Mouse (Mus musculus) testis, adult 2 months (tissue): ENCODE measurements at regions not wholly inside any gene's neighbourhood (a gene's known extent, or its start where the extent isn't known, plus 50 kb on each side); places are given as distances from the start of the nearest gene placed in this dataset.

Source experiments
- H3K27ac ChIP-seq: fragments of 200-500 bp; 2 replicates; pipeline ENCODE4 v1.5.1; 2012; ENCODE audit warnings: low read depth, low read length; ENCODE audit not compliant: control insufficient read depth, insufficient read depth
- H3K27me3 ChIP-seq: fragments of 200-500 bp; 2 replicates; pipeline ENCODE4 v1.6.1; 2012; ENCODE audit warnings: mild to moderate bottlenecking, low read length, moderate library complexity; ENCODE audit not compliant: control insufficient read depth, insufficient read depth
- H3K36me3 ChIP-seq: fragments of 200-500 bp; 2 replicates; pipeline ENCODE4 v1.6.1; 2012; ENCODE audit warnings: mild to moderate bottlenecking, low read length; ENCODE audit not compliant: control insufficient read depth, insufficient read depth
- H3K4me1 ChIP-seq: fragments of 200-500 bp; 2 replicates; pipeline ENCODE4 v1.6.1; 2012; ENCODE audit warnings: low read length; ENCODE audit not compliant: control insufficient read depth, insufficient read depth
- H3K4me3 ChIP-seq: fragments of 200-500 bp; 2 replicates; pipeline ENCODE4 v1.5.1; 2012; ENCODE audit warnings: low read depth, mild to moderate bottlenecking, low read length, moderate library complexity, mixed read lengths; ENCODE audit not compliant: control insufficient read depth
- CTCF ChIP-seq: fragments of 200-500 bp; IDR thresholded peaks from 2 replicates; pipeline ENCODE4 v1.5.1; 2012; ENCODE audit warnings: low read depth, mild to moderate bottlenecking, inconsistent platforms, low read length, moderate library complexity; ENCODE audit not compliant: control insufficient read depth, insufficient read depth, insufficient replicate concordance
- POLR2A ChIP-seq: fragments of 200-500 bp; IDR thresholded peaks from 2 replicates; pipeline ENCODE4 v1.6.1; 2012; ENCODE audit warnings: low read depth, mild to moderate bottlenecking, inconsistent platforms, low read length, moderate library complexity; ENCODE audit not compliant: control insufficient read depth

GRCm38 (mm10) chr4:69197577-69197976 lies 243.4 kb upstream of the Brinp1 start:
- Histone ChIP-seq H3K27ac (no peak overlapping the region), H3K27me3 (no peaks in the 10 kb centered on the region), H3K4me3 (no peak overlapping the region), H3K36me3 (no peaks in the 10 kb centered on the region), H3K4me1 (no peaks in the 10 kb centered on the region; the same call in 1 of the 2 replicates)
- TF ChIP-seq POLR2A (no peak), CTCF (no peak)

DNA sequence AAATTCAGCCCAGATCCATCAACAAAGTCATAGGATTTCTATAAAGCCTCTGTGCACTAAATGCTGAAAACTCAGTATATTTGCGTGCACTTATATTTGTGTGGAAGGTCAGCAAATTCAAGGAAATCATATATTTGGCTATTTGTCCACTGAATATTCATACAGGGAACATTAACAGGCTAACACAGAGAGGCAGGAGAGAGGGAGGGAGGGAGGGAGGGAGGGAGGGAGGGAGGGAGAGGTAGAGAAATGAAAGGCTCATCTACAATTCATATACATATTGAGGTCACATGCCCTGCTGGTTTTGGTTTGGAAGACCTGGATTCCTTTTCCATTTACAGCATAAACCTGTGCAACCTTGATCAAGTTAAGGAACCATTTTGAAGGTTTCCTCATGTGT lies 241.9 kb upstream of the Brinp1 start:
- H3K4me3 ChIP-seq: no peak overlapping the region
- TF ChIP-seq CTCF (no peak), POLR2A (no peak)
- no peaks in the 10 kb centered on the region for H3K27me3 ChIP-seq
- H3K27ac ChIP-seq: no peak overlapping the region
- no peaks in the 10 kb centered on the region for H3K36me3 ChIP-seq
- H3K4me1 ChIP-seq: no peaks in the 10 kb centered on the region; the same call in 1 of the 2 replicates

GRCm38 (mm10) chr4:69195645-69196044 lies 241.4 kb upstream of the Brinp1 start:
- Histone ChIP-seq H3K27me3 (no peaks in the 10 kb centered on the region), H3K4me3 (peak overlapping the region; percentile 32; the same call in 1 of the 2 replicates), H3K36me3 (no peaks in the 10 kb centered on the region), H3K4me1 (no peaks in the 10 kb centered on the region; the same call in 1 of the 2 replicates), H3K27ac (no peak overlapping the region)
- TF ChIP-seq CTCF (peak; percentile 26; the same call in 1 of the 2 replicates), POLR2A (no peak)
